Mouse (Mus musculus): ENCODE measurements at regions not wholly inside any gene's neighbourhood (a gene's known extent, or its start where the extent isn't known, plus 50 kb on each side); places are given as distances from the start of the nearest gene placed in this dataset.

DNA sequence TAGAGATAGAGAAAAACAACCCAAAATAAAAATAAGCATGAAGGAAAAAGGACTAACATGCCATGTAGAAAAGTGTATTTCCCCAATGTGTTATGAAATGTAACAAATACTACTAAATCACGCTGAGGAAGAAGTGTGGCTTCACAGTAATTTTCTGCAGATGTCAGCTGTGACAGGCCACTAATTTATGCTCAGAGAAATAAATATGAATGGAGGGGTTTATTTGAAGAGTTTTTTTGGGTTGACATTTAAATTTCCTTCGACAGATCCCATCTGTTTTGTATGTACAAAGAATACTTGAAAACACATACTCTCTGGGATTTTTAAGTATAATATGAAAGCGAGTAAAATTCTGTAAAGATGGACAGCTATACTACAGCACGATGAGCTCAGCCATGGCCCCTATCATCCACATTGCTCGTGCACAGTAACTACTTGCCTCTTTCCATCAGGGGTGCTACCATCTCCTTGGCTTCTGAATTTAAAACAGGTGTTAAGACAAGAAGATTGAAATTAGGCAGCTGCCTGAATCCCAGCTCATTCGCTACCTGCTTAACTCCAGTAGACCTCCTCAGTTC is 605.1 kb downstream of the Gm4340 start:
- DNase-seq (ENCODE audit: low spot score) (peak; percentile 45), ATAC-seq (ENCODE audit: low read depth) (no peak)
- Histone ChIP-seq H3K9me3 (ENCODE audit: control insufficient read depth, low read length) (no peaks in the 10 kb centered on the region), H3K4me3 (ENCODE audit: low read depth, low read length) (no peak overlapping the region), H3K27me3 (replicated peaks; ENCODE audit: control insufficient read depth, insufficient read depth, low read length) (no peaks in the 10 kb centered on the region), H3K36me3 (ENCODE audit: control insufficient read depth, insufficient read depth, low read length) (no peaks in the 10 kb centered on the region), H3K4me1 (ENCODE audit: control insufficient read depth, insufficient read depth, low read length) (no peaks in the 10 kb centered on the region), H3K4me2 (ENCODE audit: low read depth, low read length) (no peak overlapping the region), H3K9ac (ENCODE audit: low read depth, low read length) (no peak overlapping the region), H3K27ac (replicated peaks; ENCODE audit: low read depth, low read length) (no peak overlapping the region; the same call in 1 of the 2 replicates)
- WGBS = 49% methylated on average over 6 of the region's 6 CpGs

DNA sequence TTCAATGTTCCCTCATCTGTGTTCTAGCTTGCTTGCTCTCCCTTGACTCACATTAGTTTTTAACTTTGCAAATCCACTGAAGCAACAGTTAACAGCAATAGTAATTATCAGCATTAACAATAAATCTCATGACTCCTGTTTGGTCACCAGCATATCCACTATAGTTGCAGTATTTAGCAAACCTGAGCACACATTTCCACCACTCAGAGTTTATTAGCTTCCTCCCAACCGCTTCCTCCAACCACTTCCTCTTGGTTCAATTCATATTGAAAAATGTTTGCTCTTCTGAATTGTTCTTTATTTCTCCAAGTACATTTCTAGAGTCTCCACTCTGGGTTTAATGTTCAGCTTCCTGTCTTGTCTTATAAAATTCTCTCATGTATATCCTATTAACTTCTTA is 611.0 kb downstream of the Gm4340 start:
- H3K9me3 ChIP-seq (ENCODE audit: control insufficient read depth, low read length) = no peaks in the 10 kb centered on the region

DNA sequence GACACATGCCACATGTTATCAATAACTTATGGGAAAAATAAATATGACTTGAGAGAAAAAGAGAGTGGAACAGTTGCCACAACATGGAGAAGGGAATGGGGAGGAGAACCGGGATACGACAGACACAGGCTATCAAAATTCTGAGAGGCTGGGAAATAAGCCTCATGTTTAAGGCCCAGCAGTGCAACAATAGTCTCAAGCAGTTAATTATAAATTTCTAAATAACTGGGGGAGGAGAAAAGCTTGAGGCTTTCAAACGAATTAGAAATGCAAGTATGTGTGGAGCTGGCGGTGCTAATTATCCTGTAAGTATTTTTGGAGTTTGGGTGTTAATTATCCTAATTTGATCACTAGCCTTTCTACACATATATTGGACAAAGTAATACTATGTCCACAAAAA is 624.4 kb downstream of the Gm4340 start:
- Histone ChIP-seq H3K36me3 (ENCODE audit: control insufficient read depth, insufficient read depth, low read length) (no peaks in the 10 kb centered on the region), H3K4me2 (ENCODE audit: low read depth, low read length) (no peak overlapping the region), H3K27ac (replicated peaks; ENCODE audit: low read depth, low read length) (no peak overlapping the region), H3K4me1 (ENCODE audit: control insufficient read depth, insufficient read depth, low read length) (no peaks in the 10 kb centered on the region), H3K9ac (ENCODE audit: low read depth, low read length) (no peak overlapping the region), H3K27me3 (replicated peaks; ENCODE audit: control insufficient read depth, insufficient read depth, low read length) (no peaks in the 10 kb centered on the region), H3K4me3 (ENCODE audit: low read depth, low read length) (no peak overlapping the region), H3K9me3 (ENCODE audit: control insufficient read depth, low read length) (no peaks in the 10 kb centered on the region)
- ATAC-seq (ENCODE audit: low read depth) = no peak
- no peak for DNase-seq (ENCODE audit: low spot score)
- 74% methylated on average over 4 of the region's 4 CpGs for whole genome bisulfite sequencing

More for the DNA sequence above, 611.0 kb downstream of the Gm4340 start:
- no peak overlapping the region for H3K4me3 ChIP-seq (ENCODE audit: low read depth, low read length)
- H3K36me3 ChIP-seq (ENCODE audit: control insufficient read depth, insufficient read depth, low read length) = no peaks in the 10 kb centered on the region
- no peak overlapping the region for H3K4me2 ChIP-seq (ENCODE audit: low read depth, low read length)
- WGBS = 92% methylated on average over 1 of the region's 1 CpGs
- DNase-seq (ENCODE audit: low spot score) = no peak
- H3K27me3 ChIP-seq (replicated peaks; ENCODE audit: control insufficient read depth, insufficient read depth, low read length) = no peaks in the 10 kb centered on the region
- H3K4me1 ChIP-seq (ENCODE audit: control insufficient read depth, insufficient read depth, low read length) = no peaks in the 10 kb centered on the region
- no peak overlapping the region for H3K27ac ChIP-seq (replicated peaks; ENCODE audit: low read depth, low read length)
- no peak overlapping the region for H3K9ac ChIP-seq (ENCODE audit: low read depth, low read length)
- ATAC-seq (ENCODE audit: low read depth) = no peak

DNA sequence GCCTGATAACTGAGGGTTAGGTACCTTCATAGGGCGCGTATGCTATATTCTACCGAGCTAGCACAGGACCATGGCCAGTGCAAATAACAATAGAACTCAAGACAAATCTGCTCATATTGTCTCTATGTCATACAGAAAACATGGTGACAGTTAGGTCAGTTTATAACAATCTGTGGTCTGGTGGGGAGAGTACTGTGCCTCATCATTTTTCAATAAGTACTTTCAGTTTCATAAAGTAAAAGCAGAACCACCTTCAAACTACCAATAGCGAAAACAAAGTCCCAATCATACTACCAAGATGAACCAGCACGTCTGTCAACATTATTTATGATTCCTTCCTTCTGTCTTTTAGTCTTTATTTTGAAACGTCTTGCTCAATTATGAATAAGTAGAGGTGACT is 658.0 kb downstream of the Gm4340 start:
- Histone ChIP-seq H3K27me3 (replicated peaks; ENCODE audit: control insufficient read depth, insufficient read depth, low read length) (no peaks in the 10 kb centered on the region), H3K27ac (replicated peaks; ENCODE audit: low read depth, low read length) (no peak overlapping the region), H3K4me2 (ENCODE audit: low read depth, low read length) (no peak overlapping the region), H3K4me1 (ENCODE audit: control insufficient read depth, insufficient read depth, low read length) (no peaks in the 10 kb centered on the region), H3K9me3 (ENCODE audit: control insufficient read depth, low read length) (no peaks in the 10 kb centered on the region), H3K4me3 (ENCODE audit: low read depth, low read length) (no peak overlapping the region), H3K9ac (ENCODE audit: low read depth, low read length) (no peak overlapping the region), H3K36me3 (ENCODE audit: control insufficient read depth, insufficient read depth, low read length) (no peaks in the 10 kb centered on the region)
- DNase-seq (ENCODE audit: low spot score) (no peak), ATAC-seq (ENCODE audit: low read depth) (no peak)
- WGBS = 88% methylated on average over 6 of the region's 6 CpGs

DNA sequence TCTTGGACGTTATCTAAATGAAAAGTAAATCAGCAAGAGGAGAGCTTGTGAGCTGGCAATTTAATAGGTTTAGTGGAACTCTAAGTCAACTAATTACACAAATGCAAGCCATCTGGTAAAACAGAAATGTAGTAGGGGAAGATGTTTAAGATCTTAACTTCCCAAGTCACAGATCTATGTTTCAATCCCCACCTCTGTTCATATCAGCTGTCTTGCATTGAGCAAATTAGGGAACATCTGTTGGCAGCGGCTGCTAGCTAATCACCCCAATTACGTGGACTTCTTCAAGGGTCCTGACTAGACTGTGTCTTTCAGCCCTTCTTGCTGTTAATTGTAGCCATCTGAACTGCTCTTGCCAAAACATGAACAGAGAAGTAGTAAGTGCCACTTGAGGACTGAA is 659.3 kb downstream of the Gm4340 start:
- H3K27me3 ChIP-seq (replicated peaks; ENCODE audit: control insufficient read depth, insufficient read depth, low read length) = no peaks in the 10 kb centered on the region
- no peak overlapping the region for H3K27ac ChIP-seq (replicated peaks; ENCODE audit: low read depth, low read length)
- no peaks in the 10 kb centered on the region for H3K36me3 ChIP-seq (ENCODE audit: control insufficient read depth, insufficient read depth, low read length)
- H3K9ac ChIP-seq (ENCODE audit: low read depth, low read length) = no peak overlapping the region
- ATAC-seq (ENCODE audit: low read depth) (peak; percentile 50; the same call in 1 of the 2 replicates), DNase-seq (ENCODE audit: low spot score) (peak; percentile 55)
- 18% methylated on average over 3 of the region's 3 CpGs for WGBS
- no peaks in the 10 kb centered on the region for H3K4me1 ChIP-seq (ENCODE audit: control insufficient read depth, insufficient read depth, low read length)
- H3K4me2 ChIP-seq (ENCODE audit: low read depth, low read length) = no peak overlapping the region
- H3K9me3 ChIP-seq (ENCODE audit: control insufficient read depth, low read length) = no peaks in the 10 kb centered on the region
- H3K4me3 ChIP-seq (ENCODE audit: low read depth, low read length) = no peak overlapping the region

DNA sequence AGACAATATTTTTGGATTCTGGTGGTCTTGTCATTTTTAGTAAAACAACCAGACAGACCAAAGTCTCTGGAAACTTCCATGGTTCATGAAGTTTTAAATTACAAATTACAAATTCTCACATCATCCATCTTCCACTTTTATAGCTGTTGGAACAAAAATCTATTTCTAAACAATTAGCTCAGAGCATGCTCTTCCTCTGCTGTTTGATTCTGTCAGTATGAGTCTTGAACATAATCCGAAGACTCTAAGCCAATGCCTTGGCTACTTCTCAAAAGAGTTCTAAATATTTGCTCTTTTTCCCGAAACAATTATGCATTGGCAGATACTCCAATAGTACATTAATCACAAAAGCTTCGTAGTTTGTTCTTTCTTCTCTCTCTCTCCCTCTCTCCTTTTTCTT is 684.4 kb downstream of the Gm4340 start:
- Histone ChIP-seq H3K4me1 (ENCODE audit: control insufficient read depth, insufficient read depth, low read length) (no peaks in the 10 kb centered on the region), H3K9me3 (ENCODE audit: control insufficient read depth, low read length) (no peaks in the 10 kb centered on the region), H3K4me2 (ENCODE audit: low read depth, low read length) (no peak overlapping the region), H3K27me3 (replicated peaks; ENCODE audit: control insufficient read depth, insufficient read depth, low read length) (no peaks in the 10 kb centered on the region), H3K9ac (ENCODE audit: low read depth, low read length) (no peak overlapping the region), H3K36me3 (ENCODE audit: control insufficient read depth, insufficient read depth, low read length) (no peaks in the 10 kb centered on the region), H3K27ac (replicated peaks; ENCODE audit: low read depth, low read length) (no peak overlapping the region), H3K4me3 (ENCODE audit: low read depth, low read length) (no peak overlapping the region)
- ATAC-seq (ENCODE audit: low read depth) = no peak
- no peak for DNase-seq (ENCODE audit: low spot score)
- WGBS = 80% methylated on average over 3 of the region's 3 CpGs

DNA sequence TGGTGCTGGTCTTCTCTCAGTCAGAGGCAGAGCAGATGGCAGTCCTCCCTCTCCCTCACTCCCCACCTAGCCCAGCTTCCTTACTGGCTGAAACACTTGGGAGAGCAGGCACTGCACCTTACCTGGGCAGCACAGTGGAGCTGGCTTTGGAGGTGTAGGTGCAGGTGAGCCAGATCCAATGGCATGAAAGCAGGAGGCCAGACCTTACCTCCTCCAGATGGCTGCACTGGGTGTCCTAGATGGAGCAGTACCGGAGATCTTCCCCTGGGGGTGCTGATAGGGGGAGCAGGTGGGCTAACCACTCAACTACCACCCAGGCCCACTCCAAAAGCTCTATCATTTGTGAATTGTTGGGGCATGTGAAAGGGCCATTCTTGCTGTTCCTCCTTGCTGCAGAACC is 660.0 kb downstream of the Tmtc2 start:
- H3K36me3 ChIP-seq (ENCODE audit: control insufficient read depth, insufficient read depth, low read length) = no peaks in the 10 kb centered on the region
- H3K4me3 ChIP-seq (ENCODE audit: low read depth, low read length) = no peak overlapping the region
- ATAC-seq (ENCODE audit: low read depth) (no peak), DNase-seq (ENCODE audit: low spot score) (no peak)
- no peak overlapping the region for H3K4me2 ChIP-seq (ENCODE audit: low read depth, low read length)
- H3K9me3 ChIP-seq (ENCODE audit: control insufficient read depth, low read length) = no peaks in the 10 kb centered on the region
- H3K9ac ChIP-seq (ENCODE audit: low read depth, low read length) = no peak overlapping the region
- no peaks in the 10 kb centered on the region for H3K27me3 ChIP-seq (replicated peaks; ENCODE audit: control insufficient read depth, insufficient read depth, low read length)
- 83% methylated on average over 1 of the region's 1 CpGs for WGBS
- H3K4me1 ChIP-seq (ENCODE audit: control insufficient read depth, insufficient read depth, low read length) = no peaks in the 10 kb centered on the region
- no peak overlapping the region for H3K27ac ChIP-seq (replicated peaks; ENCODE audit: low read depth, low read length)

DNA sequence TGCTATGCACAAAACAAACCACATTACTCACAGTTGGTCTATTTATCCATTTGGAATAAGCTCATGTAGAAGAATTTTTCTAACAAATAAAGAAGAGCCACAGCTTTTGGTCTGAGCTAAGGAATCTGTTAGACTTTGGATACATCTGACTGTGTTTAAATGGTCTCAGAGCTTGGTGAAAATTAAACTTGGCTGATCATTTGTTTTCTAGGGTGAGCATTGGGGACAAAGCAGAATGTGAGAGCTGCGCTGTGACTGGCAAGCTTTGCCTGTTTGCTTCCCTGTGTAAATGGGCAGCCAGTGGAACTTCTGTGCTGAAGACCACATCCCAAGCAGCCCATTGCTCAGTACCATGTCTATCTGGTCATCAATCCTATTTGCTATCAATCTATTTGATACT is 658.7 kb downstream of the Tmtc2 start:
- 83% methylated on average over 1 of the region's 1 CpGs for WGBS
- ATAC-seq (ENCODE audit: low read depth) (no peak), DNase-seq (ENCODE audit: low spot score) (no peak)
- Histone ChIP-seq H3K4me1 (ENCODE audit: control insufficient read depth, insufficient read depth, low read length) (no peaks in the 10 kb centered on the region), H3K9ac (ENCODE audit: low read depth, low read length) (no peak overlapping the region), H3K4me3 (ENCODE audit: low read depth, low read length) (no peak overlapping the region), H3K36me3 (ENCODE audit: control insufficient read depth, insufficient read depth, low read length) (no peaks in the 10 kb centered on the region), H3K9me3 (ENCODE audit: control insufficient read depth, low read length) (no peaks in the 10 kb centered on the region), H3K27me3 (replicated peaks; ENCODE audit: control insufficient read depth, insufficient read depth, low read length) (no peaks in the 10 kb centered on the region), H3K27ac (replicated peaks; ENCODE audit: low read depth, low read length) (no peak overlapping the region), H3K4me2 (ENCODE audit: low read depth, low read length) (no peak overlapping the region)

DNA sequence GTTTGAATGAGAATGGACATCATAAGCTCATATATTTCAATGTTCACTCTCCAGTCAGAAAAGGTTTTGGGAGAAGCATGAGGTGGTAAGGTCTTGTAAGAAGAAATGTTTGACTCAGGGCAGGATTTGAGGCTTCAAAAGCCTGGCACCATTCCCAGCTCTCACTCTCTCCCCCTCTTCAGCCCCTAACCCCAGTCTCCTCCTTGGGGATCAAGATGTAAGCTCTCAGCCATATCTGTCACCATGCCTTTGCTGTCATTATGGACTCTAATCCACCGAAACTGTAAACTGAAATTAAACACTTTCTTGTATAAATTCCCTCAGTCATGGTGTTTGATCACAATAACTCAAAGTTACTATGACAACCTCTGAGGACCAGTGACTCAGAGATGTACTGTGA is 637.6 kb downstream of the Tmtc2 start:
- Histone ChIP-seq H3K4me2 (ENCODE audit: low read depth, low read length) (no peak overlapping the region), H3K9ac (ENCODE audit: low read depth, low read length) (no peak overlapping the region), H3K27ac (replicated peaks; ENCODE audit: low read depth, low read length) (no peak overlapping the region), H3K4me3 (ENCODE audit: low read depth, low read length) (no peak overlapping the region), H3K27me3 (replicated peaks; ENCODE audit: control insufficient read depth, insufficient read depth, low read length) (no peaks in the 10 kb centered on the region), H3K36me3 (ENCODE audit: control insufficient read depth, insufficient read depth, low read length) (no peaks in the 10 kb centered on the region), H3K9me3 (ENCODE audit: control insufficient read depth, low read length) (no peaks in the 10 kb centered on the region), H3K4me1 (ENCODE audit: control insufficient read depth, insufficient read depth, low read length) (no peaks in the 10 kb centered on the region)
- 0 out of 2 replicates have a peak, but pooled peaks have one; percentile 60 for ATAC-seq (ENCODE audit: low read depth)
- 58% methylated on average over 1 of the region's 1 CpGs for WGBS
- DNase-seq (ENCODE audit: low spot score) = peak; percentile 48

All from embryonic facial prominence, embryonic 14.5 days (tissue).